Mouse (Mus musculus): ENCODE measurements at regions not wholly inside any gene's neighbourhood (a gene's known extent, or its start where the extent isn't known, plus 50 kb on each side); places are given as distances from the start of the nearest gene placed in this dataset.

DNA sequence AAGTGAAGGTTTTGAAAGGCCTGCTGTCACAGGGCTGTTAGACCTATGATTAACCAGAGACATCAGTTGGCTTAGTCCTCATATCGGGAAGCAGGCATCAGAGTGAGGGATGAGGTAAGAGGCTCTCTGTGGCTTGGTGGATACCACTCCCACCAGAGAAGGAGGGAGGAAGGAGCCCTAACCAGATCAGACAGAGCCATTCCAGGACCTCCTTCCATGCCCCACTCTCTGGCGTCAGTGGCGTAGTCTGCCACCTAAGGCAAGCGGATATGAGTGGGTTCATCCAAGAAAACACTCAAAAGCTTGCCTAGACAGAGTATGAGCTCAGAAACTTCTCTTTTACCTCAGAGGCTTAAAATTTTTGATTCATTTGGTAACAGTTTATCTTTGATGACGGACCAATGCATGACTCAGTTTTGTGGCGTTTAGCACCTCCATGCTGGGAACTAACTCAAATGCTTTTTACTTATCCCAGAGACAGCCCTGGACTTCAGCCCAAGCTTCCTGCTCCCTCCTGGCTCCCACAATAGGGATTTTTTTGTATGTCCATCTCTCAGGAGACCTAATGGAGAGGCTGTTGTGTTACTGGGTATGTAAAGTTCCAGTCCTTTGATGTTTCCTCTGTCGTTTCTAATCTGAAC, 367.5 kb upstream of the Rasgrp1 start:
- no peak for DNase-seq (ENCODE audit: low spot score in 2 of 2)

DNA sequence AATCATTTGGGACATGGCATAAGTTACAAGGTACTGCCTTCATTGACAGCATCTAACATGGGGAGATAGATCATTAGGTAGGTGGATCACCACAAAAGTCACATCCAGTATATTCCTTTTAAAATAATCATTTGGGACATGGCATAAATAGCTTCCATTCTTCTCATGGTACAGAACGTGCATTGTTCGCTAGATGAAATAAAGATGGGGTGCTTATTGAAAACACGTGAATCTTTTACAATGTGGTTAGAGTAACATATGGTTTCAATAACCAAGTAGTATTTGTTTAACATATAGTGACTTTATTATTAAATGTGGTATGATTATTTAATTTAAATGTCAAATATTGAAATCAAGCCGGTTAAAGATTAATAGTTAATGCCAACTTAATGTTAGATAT, 381.3 kb upstream of the Rasgrp1 start:
- DNase-seq (ENCODE audit: low spot score in 2 of 2): no peak

DNA sequence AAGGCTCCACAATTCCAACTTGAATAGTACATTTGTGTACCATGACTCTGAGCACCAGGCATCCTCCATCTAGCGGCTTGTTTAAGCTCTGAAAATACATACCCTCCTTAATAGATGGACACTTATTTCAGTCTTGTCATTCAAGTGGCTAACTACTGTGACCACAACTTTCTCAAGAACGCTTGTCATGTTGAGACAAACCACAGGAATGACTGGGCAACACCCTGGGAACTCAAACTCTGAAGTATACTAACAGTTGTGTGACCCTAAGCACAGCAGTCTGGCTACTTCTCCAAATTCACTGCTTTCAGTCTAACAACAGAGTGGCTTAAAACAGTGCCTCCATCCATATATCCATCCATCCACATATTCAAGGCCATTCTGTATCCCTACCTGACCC, 380.4 kb upstream of the Thbs1 start:
- DNase-seq (ENCODE audit: low spot score in 2 of 2): no peak

DNA sequence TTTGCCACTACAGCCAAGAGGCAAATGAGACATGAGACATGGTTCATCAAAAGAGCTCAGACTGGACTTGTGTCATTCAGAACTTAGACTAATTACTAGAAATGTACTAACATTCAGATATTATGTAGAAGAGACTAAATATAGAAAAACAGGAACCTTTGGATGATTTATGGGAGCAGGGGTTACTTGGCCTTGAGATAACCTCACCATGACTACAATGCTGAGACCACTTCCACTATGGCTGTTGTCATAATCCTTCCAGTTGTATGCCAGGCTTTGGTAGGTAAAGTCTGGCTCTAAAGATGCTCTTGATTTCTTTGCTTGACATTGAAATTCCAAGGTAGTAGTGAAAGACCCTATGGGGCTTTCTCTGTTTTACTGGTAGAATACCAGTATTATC, 369.3 kb upstream of the Thbs1 start:
- no peak for DNase-seq (ENCODE audit: low spot score in 2 of 2)

DNA sequence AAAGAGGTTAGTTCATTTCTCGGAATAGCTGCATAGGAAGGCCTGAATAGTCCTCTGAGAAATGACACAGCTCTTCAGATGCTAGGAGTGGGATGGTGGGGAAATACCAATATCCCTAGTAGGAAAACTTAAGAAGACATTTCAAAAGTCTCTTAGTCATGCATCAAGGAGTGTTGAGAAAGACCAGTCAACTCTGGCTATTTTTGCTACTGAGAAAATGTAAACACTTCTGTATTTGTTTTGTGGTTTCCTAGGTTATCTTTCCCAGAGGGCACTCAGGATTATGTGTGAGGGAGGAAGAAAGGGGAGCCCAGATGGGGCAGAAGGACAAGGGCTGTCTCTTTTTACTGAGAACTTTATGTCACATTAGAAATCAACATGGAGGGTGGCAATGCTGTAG, 367.8 kb upstream of the Thbs1 start:
- DNase-seq (ENCODE audit: low spot score in 2 of 2): no peak

DNA sequence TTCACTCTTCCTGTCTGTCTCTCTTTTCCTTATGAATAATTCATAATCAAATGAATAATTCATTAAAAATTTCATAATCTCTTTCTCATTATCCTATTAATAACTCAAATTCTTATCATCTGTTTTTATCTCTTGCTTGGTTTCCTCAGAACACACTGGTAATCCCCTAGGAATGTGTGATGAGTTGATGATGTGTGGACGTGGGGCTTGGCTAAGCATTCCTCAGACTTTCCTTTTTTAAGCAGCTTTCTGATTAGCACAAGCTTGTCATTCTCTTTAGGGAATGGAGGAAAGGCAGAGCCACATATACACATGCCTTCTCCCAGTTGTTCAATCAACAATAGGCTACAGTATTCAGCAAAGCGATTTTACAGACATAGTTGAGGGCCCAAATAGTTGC, 365.9 kb upstream of the Thbs1 start:
- DNase-seq (ENCODE audit: low spot score in 2 of 2): no peak

DNA sequence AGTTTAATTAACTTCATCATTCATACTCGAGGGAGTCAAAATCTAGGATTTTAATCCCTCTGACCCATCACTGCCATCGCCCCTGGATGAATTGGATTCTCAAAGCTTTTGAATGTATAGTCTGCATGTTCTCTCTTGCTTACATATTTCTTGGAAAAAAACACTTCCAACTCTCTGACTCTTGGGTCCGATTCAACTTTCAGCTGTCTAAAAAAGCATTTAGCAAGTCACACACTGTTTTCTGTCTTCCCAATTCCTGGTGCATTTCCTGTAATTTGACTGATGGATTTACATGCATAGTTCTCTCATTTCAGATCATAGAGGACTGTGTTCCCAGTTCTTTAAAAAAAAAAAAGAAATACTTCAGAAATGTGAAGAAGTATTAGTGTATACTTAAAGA, 364.5 kb upstream of the Thbs1 start:
- DNase-seq (ENCODE audit: low spot score in 2 of 2): no peak

DNA sequence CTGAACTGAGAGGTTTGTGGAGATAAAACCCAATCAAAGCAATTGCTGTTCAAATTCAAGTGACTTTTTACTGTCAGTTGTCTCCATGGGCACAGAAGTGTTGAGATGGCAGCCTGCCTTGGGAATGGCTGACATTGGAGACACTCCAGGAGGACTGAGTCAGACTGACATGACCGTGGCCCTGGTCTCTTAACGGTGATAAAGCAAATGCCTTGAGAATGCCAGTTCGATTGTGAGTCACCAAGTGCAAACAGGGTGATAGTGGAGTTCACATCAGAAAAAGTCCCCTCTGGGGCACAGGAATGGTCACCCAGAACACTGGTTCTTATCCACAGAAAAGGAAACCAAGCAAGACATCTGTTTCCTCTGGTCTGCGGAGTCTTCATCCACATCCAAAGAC, 362.8 kb upstream of the Thbs1 start:
- DNase-seq (ENCODE audit: low spot score in 2 of 2): no peak

DNA sequence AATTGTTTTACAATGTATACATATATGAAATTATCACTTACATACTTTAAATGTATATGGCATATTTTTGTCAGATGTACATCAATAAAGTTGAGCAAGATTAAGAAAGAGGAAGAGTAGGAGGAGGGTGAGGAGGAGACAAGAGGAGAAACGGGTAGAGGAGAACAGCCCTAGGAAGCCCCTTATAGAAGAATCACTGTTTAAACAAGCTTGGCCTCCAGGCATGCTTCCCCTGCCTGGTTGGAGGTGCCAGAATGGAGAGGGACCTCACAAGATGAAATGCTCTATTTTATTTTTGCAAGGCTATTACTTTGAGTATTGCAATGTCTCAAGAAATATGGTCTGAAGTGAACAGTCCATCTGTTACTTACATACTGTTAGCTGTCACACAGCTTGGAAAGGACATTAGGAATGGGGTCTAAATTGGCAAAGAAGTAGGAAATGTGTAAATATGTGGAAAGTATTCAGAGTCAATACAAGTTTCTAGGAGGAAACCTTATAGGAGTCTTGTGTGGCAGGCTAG, 352.1 kb upstream of the Thbs1 start:
- DNase-seq (ENCODE audit: low spot score in 2 of 2): no peak

DNA sequence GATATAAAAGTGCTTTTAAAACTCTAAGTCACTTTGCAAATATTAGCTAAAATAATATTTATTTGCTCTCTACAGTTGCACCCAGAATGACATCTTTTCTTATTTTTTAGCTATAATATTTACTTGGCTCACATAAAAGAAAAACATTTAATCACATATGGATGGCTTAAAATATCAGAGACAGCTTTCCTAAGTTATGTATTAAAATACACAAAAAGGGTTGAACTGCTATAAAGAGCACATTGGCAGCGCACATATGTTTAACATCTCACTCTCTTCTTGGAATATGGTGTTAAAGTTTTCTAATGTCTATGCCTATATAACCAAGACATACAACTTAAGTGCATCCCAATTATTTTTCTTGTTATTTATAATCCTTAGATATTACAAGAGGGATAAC, 348.0 kb upstream of the Thbs1 start:
- DNase-seq (ENCODE audit: low spot score in 2 of 2): no peak

DNA sequence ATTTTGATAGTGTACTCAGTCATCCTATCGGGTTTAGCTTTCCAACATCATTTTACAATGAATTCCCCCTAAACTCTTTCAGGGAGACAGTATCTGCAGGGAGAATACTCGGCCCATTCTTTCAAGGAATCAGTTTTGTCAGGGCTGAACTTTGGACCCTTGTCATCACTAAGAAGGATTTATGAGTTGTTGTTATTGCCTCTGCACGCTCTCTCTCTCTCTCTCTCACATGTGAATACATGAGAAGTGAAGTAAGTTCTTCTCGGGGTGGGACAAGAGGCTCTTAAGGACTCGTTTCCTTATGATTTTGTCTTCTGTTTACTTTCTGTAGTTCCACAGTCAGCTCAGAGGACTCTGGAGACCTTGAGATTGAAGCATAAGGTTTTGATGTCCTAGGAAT, 346.1 kb upstream of the Thbs1 start:
- DNase-seq (ENCODE audit: low spot score in 2 of 2): no peak

DNA sequence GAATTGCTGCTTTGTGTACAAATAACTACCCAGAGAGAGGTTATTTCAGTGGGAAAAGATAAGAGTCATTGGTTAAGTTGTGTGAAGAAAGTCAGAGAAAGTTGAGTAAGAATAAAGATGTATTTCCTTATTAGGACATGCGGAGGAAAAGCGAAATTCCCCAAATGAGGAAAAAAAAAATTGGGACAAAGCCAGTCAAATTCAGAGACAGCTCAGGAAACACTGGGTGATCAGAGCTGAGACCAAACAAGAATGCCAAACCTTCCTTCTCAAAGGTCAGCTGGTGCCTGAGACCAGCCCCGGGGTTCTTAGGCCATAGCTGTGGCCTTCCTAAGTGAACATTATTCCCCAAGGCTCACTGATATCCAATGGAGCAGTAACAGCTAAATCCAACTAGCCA, 345.2 kb upstream of the Thbs1 start:
- no peak for DNase-seq (ENCODE audit: low spot score in 2 of 2)

DNA sequence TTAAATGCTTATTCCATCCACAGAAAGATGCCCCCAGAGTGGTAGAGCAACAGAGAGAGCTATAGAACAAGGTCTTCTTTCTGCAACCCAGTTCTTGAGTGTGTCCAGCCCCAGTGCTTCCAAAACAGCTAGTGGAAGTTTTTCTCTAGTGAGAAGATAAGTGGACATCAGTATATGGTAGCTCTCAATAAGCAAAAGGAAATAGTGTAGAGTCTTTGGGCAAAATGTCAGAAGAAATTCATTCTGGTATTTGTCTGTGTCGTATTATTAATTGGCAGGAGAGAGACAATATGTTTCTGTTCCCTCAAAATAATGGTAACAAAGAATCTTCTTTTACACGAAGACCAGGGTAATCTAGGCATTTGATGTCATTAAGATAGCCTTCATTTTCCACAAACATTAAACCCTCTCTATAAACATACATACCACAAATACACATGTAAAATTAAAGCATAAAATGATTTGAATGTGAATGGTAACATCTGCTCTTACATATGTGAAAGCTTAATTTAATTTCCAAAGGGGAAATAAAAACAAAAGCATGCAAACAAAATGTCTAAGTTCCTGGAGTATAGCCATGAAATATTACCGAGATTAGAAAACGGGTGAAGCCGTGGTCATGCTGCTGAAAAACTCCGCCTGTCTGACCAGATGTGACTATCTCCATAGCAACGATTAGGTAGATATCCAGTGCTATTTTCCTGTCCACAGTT, 342.1 kb upstream of the Thbs1 start:
- DNase-seq (ENCODE audit: low spot score in 2 of 2): no peak

DNA sequence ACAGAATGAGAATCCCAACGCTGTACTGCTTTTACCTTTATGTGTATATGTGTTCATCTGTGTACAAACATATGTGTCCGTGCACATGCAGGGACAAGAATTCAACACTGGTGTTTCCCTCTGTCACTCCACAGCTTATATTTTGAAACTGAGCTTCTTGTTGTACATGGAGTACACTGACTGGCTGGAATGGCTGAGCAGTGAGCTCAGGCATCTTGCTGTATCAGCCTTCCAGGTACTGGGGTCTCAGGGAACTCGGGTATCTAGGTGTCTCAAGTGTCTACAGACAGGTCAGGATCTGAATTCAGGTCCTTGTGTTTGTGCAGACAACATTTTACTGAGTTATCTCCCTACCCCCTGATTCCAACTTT, 341.6 kb upstream of the Thbs1 start:
- no peak for DNase-seq (ENCODE audit: low spot score in 2 of 2)

DNA sequence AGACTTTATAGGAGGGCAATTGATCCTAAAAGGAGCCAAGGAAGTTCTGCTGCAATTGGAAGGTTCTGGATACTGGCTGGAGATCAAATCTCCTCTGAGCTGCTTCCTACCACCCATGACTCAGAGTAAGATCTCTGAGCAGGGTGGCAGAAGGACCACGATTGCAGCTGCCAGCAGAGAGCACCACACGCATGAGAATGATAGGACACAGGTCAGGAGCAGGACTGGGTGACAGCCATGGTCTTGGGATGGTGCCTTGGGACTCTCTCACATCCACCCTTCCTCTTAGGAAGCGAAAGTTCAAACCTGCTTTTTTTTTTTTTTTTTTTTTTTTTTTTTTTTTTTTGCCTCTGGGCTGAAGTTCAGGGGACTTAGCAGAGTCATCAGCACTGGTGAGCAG, 331.4 kb upstream of the Thbs1 start:
- DNase-seq (ENCODE audit: low spot score in 2 of 2): no peak

DNA sequence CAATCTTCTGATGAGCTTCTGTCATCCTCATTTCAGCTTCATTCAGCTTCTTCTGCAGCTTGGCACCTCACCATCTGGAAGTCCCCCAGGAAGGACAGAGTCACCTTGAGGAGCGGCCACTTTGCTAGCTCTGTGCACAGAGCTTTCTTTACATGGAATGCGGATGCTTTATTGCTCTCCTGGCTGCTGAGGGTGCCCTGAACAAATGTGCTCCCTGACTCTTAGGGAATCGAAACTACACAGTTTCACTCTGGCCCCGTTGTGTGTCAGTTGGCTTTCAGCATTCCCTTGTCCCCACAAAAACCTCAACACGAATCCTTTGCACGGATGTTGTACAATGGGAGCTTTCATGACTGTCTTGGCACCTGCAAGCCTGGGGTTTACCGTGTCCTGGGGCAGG, 330.9 kb upstream of the Thbs1 start:
- DNase-seq (ENCODE audit: low spot score in 2 of 2): no peak

DNA sequence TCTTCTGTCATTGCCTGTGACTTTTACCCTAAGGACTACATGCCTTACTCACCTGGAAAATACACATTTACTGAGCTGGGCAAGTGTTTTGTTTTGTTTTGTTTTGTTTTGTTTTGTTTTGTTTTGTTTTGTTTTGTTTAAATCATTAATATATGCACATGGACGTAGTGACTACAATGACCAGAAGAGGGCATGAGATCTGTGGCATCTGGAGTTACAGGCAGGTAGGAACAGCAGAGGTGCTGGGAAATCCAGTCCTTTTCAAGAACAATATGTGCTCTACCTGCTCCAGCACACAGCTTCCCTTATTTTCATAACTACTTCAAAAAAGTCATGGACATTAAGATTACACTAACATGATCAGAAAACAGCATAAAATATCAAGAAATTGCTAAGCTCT, 324.4 kb upstream of the Thbs1 start:
- no peak for DNase-seq (ENCODE audit: low spot score in 2 of 2)

DNA sequence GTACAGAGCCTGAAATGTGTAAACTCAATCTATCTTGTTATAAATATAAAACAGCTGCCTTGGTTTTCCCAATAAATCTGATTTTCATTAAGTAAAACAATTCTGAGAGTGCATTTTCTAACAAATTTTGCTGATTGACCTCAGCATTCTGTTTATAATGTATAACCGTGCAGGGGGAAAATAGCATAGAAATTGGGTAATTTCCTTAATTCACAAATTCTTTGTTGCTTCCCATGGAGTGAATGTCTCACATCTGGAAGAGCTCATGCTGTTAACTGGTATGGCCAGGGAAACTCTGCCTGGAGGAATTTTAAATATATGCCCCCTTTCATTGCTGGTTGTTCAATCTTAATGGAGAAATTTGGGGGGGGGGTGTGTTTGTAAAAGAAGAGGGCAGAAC, 317.4 kb upstream of the Thbs1 start:
- DNase-seq (ENCODE audit: low spot score in 2 of 2): no peak

DNA sequence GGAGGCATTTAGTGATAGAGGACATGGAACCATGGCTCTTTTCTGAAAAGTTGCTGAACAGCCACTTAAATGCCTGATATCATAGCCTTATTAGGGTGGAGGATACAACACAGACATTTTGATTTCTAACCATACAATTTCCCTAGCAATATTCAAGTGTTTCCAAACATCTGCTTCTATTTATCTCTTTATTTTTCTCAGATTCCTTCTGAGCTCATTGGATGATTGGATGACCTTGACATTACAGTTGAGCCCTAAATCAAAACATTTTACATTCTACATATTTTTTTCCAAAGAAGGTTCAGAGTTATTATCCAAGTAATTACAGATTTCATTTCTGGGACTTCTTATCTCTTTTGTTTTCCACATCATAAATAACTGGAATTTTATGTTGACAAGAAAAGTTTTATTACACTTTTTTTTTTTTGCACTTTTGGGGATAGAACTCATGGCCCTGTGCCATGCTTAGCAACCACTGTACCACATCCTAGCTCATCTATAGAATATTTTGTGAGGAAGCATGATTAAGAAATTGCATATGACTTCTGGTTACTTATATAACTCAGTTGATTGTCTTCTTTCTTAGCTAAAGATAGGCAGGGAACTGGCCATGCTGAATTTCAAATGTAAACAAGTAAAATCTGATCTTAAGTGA, 309.6 kb upstream of the Thbs1 start:
- no peak for DNase-seq (ENCODE audit: low spot score in 2 of 2)

DNA sequence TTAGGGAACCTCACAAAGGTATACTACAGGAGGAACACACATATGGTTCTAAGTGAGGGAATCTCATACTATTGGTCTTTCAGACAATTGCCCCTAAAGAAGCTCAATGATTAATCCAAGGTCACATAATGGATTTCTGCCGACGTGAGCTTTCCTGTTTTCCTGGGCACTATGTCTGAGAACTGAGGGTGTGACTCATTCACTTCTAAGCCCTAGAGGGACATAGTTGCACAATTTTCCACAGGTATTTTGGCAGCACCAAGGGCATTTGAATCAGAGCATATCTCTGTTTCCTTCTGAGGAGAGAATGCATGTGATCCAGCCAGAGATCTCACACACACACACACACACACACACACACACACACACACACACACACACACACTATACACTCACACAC, 309.0 kb upstream of the Thbs1 start:
- no peak for DNase-seq (ENCODE audit: low spot score in 2 of 2)

DNA sequence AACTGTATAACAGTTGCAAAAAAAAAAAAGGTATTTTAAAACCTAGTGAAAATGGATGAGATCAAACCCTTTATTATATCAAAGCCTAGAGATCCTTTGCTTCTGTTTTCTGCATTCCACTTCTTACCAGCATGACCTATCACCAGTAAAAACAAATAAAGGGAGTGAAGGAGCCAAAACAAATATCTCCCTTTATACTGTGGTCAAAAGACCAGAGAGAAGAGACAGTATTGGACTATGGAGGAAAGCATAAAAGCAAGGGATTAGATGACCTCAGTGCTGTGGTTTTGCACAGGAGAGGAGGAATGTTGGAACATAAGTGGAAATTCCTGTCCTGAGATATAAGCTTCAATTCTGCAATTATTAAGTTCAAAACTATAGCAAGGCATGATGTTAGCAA, 307.0 kb upstream of the Thbs1 start:
- no peak for DNase-seq (ENCODE audit: low spot score in 2 of 2)

DNA sequence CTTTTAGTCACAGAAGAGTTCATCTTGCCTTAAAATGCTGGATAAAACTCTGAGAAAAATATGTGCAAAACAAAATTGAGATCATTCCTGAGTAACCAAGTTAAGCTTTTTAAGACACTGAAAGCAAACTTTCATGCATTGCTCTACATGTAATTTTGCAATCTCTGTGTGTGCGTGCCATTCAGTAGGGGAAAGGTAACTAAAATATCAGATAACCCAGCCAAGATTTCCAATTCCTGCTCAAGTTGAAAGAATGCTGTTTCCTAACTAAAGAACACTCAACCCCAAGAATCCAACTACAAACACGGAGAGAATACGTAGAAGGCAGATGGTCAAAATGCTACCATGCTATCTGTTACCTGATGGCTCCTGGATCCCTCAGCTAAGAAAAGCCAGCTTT, 304.6 kb upstream of the Thbs1 start:
- no peak for DNase-seq (ENCODE audit: low spot score in 2 of 2)

DNA sequence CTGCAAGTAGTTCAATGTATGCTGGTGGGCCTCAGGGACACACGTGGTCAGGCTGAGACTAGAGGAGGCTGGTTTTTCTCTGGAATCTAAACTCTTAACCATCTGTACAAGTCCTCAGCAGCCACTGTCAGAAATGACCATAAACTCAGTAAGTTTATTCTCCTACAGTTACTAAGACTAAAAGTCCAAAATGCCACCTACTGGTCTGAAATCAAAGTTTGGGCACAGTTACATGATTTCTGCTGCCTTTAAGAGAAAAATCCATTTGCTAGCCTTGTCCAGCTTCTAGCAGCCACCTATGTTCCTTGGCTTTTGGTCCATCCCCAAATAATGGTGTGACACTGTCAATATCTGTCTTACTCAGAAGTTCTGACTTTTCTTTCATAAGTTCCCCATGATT, 300.2 kb upstream of the Thbs1 start:
- DNase-seq (ENCODE audit: low spot score in 2 of 2): no peak

Data from frontal cortex, postnatal 14 days (tissue).